17 mouse cellular contexts compared by ENCODE assay signal in genomic region chr4:103402581-103402980, GRCm38 (mm10).
"Had no signal": no experiment of that assay in that cellular context is flagged by ENCODE, and none has a peak within 500 bp of the region (broad histone marks: within the 10 kb centered on the region; RNA-seq: fewer than 3 reads in every experiment).

No protein-coding gene starts in this region.

- H3K36me3 ChIP-seq: kidney, embryonic 15.5 days; liver, embryonic 13.5 days; stomach, embryonic 15.5 days had no signal

- H3K27me3 ChIP-seq: kidney, embryonic 15.5 days; liver, embryonic 13.5 days; stomach, embryonic 15.5 days had no signal

- H3K27ac ChIP-seq: kidney, embryonic 15.5 days; layer of hippocampus, adult 2 months; liver, embryonic 13.5 days; stomach, embryonic 15.5 days had no signal

- H3K4me3 ChIP-seq: kidney, embryonic 15.5 days; layer of hippocampus, adult 2 months; liver, embryonic 13.5 days; stomach, embryonic 15.5 days had no signal

- DNase-seq: kidney, adult 11 months; kidney, adult 8-10 months; kidney, postnatal 25 days; layer of hippocampus, adult 9-11 months; liver, embryonic 13.5 days; lung, adult 2 months; lung, postnatal 14 days; lung, postnatal 4 days; midbrain, embryonic 14.5 days; right cerebral cortex, adult 18-20 months; right cerebral cortex, postnatal 14 days; right cerebral cortex, postnatal 4 days; thymus, postnatal 25 days had no signal

- H3K4me1 ChIP-seq: kidney, embryonic 15.5 days; liver, embryonic 13.5 days; stomach, embryonic 15.5 days had no signal

- H3K9me3 ChIP-seq: kidney, embryonic 15.5 days; liver, embryonic 13.5 days; stomach, embryonic 15.5 days had no signal

- H3K9ac ChIP-seq: kidney, embryonic 15.5 days; liver, embryonic 13.5 days; stomach, embryonic 15.5 days had no signal

- H3K4me2 ChIP-seq: kidney, embryonic 15.5 days; liver, embryonic 13.5 days; midbrain, embryonic 11.5 days; stomach, embryonic 15.5 days had no signal
